Mouse (Mus musculus): ENCODE data around the gene Pou2f1. TPM values are rescaled to one million over a fixed set of nuclear protein-coding genes. Genes with fewer than 3 reads are reported as not detected.
A peak's percentile ranks its signal among the peaks of the same experiment; 100 is the strongest.

Gene Pou2f1
- polyA plus RNA-seq, 1 experiment = 19.2 TPM

- Histone ChIP-seq H3K36me3 (ENCODE audit: control insufficient read depth, insufficient read depth, low read length) (no peaks in the 10 kb centered on the region), H3K27me3 (ENCODE audit: control insufficient read depth, insufficient read depth, low read length) (no peaks in the 10 kb centered on the region), H3K27ac (ENCODE audit: control insufficient read depth, insufficient read depth, low read depth, low read length) (no peak overlapping the region), H3K4me3 (ENCODE audit: control insufficient read depth, low read depth, low read length) (peak overlapping the region; percentile 72), H3K4me1 (ENCODE audit: control insufficient read depth, insufficient read depth, low read length) (peaks cover 2% of the 10 kb centered on the region)
- TF ChIP-seq CTCF (IDR thresholded peaks at IDR 0.05; ENCODE audit: control insufficient read depth, insufficient read depth, insufficient replicate concordance, low read depth, low read length) (no peak), POLR2A (IDR thresholded peaks at IDR 0.05; ENCODE audit: control insufficient read depth, low read depth, low read length) (no peak)
Observed at GRCm38 (mm10) chr1:165864864-165865795, 137.3 kb downstream of the Pou2f1 start.

DNA sequence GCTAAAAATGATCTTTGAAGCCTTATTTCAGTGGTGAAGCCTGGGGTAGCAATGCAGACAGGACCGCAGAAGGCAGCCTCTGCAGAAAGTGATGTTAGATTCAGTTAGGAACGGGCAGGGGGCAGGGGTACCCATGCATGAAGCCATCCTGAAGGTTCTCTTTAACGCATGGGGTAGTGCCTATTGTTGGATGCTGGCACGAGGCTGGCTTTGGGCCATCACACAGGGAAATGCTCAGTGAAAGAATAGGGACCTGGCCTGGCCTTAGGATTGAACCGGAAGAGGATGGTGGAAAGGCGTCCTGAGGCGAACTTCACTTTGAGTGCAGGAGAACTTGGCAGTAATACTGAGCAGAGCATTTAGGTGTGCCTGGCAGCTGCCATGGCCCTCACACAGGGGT, 140.4 kb downstream of the Pou2f1 start:
- TF ChIP-seq POLR2A (IDR thresholded peaks at IDR 0.05; ENCODE audit: control insufficient read depth, low read depth, low read length) = no peak
- no peak for TF ChIP-seq CTCF (IDR thresholded peaks at IDR 0.05; ENCODE audit: control insufficient read depth, insufficient read depth, insufficient replicate concordance, low read depth, low read length)
- Histone ChIP-seq H3K27ac (ENCODE audit: control insufficient read depth, insufficient read depth, low read depth, low read length) (no peak overlapping the region), H3K4me1 (ENCODE audit: control insufficient read depth, insufficient read depth, low read length) (no peaks in the 10 kb centered on the region; the same call in 1 of the 2 replicates), H3K27me3 (ENCODE audit: control insufficient read depth, insufficient read depth, low read length) (no peaks in the 10 kb centered on the region), H3K36me3 (ENCODE audit: control insufficient read depth, insufficient read depth, low read length) (no peaks in the 10 kb centered on the region), H3K4me3 (ENCODE audit: control insufficient read depth, low read depth, low read length) (no peak overlapping the region)

GRCm38 (mm10) chr1:165861235-165861609, 141.3 kb downstream of the Pou2f1 start:
- no peak for TF ChIP-seq CTCF (IDR thresholded peaks at IDR 0.05; ENCODE audit: control insufficient read depth, insufficient read depth, insufficient replicate concordance, low read depth, low read length)
- no peak for TF ChIP-seq POLR2A (IDR thresholded peaks at IDR 0.05; ENCODE audit: control insufficient read depth, low read depth, low read length)
- no peak overlapping the region for H3K27ac ChIP-seq (ENCODE audit: control insufficient read depth, insufficient read depth, low read depth, low read length)
- H3K36me3 ChIP-seq (ENCODE audit: control insufficient read depth, insufficient read depth, low read length) = no peaks in the 10 kb centered on the region
- H3K4me3 ChIP-seq (ENCODE audit: control insufficient read depth, low read depth, low read length) = no peak overlapping the region
- H3K27me3 ChIP-seq (ENCODE audit: control insufficient read depth, insufficient read depth, low read length) = no peaks in the 10 kb centered on the region
- no peaks in the 10 kb centered on the region for H3K4me1 ChIP-seq (ENCODE audit: control insufficient read depth, insufficient read depth, low read length)

GRCm38 (mm10) chr1:165860373-165861234, 141.9 kb downstream of the Pou2f1 start:
- TF ChIP-seq CTCF (IDR thresholded peaks at IDR 0.05; ENCODE audit: control insufficient read depth, insufficient read depth, insufficient replicate concordance, low read depth, low read length) (no peak), POLR2A (IDR thresholded peaks at IDR 0.05; ENCODE audit: control insufficient read depth, low read depth, low read length) (no peak)

GRCm38 (mm10) chr1:165858356-165858755, 144.1 kb downstream of the Pou2f1 start:
- Histone ChIP-seq H3K27ac (ENCODE audit: control insufficient read depth, insufficient read depth, low read depth, low read length) (no peak overlapping the region), H3K4me3 (ENCODE audit: control insufficient read depth, low read depth, low read length) (no peak overlapping the region), H3K27me3 (ENCODE audit: control insufficient read depth, insufficient read depth, low read length) (no peaks in the 10 kb centered on the region), H3K36me3 (ENCODE audit: control insufficient read depth, insufficient read depth, low read length) (no peaks in the 10 kb centered on the region), H3K4me1 (ENCODE audit: control insufficient read depth, insufficient read depth, low read length) (no peaks in the 10 kb centered on the region)
- TF ChIP-seq CTCF (IDR thresholded peaks at IDR 0.05; ENCODE audit: control insufficient read depth, insufficient read depth, insufficient replicate concordance, low read depth, low read length) (peak; percentile 18; the same call in 1 of the 2 replicates), POLR2A (IDR thresholded peaks at IDR 0.05; ENCODE audit: control insufficient read depth, low read depth, low read length) (no peak)

More at GRCm38 (mm10) chr1:165860373-165861234, 141.9 kb downstream of the Pou2f1 start:
- no peak overlapping the region for H3K27ac ChIP-seq (ENCODE audit: control insufficient read depth, insufficient read depth, low read depth, low read length)
- no peaks in the 10 kb centered on the region for H3K4me1 ChIP-seq (ENCODE audit: control insufficient read depth, insufficient read depth, low read length)
- H3K36me3 ChIP-seq (ENCODE audit: control insufficient read depth, insufficient read depth, low read length) = no peaks in the 10 kb centered on the region
- no peaks in the 10 kb centered on the region for H3K27me3 ChIP-seq (ENCODE audit: control insufficient read depth, insufficient read depth, low read length)
- no peak overlapping the region for H3K4me3 ChIP-seq (ENCODE audit: control insufficient read depth, low read depth, low read length)

DNA sequence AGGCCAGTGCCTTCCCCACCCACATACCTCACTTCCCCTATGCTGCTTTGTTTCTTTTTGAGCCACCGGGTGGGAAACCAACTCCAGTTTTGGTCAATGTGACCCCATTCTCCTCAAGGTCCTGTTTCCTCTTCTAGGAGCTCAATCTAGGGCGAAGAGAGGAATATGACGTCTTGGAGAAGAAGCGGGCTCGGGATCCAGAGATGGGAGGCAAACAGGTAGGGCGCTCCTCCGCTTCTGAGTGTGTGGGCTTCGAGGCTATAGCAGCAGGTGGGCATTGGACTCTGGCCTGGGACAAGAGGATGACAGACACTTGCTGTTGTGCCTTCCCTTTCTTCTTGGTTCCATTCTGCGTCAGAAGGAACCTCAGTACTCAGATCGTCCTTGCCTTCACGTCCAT, 145.2 kb downstream of the Pou2f1 start:
- H3K27ac ChIP-seq (ENCODE audit: control insufficient read depth, insufficient read depth, low read depth, low read length) = no peak overlapping the region
- TF ChIP-seq CTCF (IDR thresholded peaks at IDR 0.05; ENCODE audit: control insufficient read depth, insufficient read depth, insufficient replicate concordance, low read depth, low read length) = no peak
- TF ChIP-seq POLR2A (IDR thresholded peaks at IDR 0.05; ENCODE audit: control insufficient read depth, low read depth, low read length) = no peak
- H3K4me3 ChIP-seq (ENCODE audit: control insufficient read depth, low read depth, low read length) = no peak overlapping the region
- H3K27me3 ChIP-seq (ENCODE audit: control insufficient read depth, insufficient read depth, low read length) = no peaks in the 10 kb centered on the region
- no peaks in the 10 kb centered on the region for H3K4me1 ChIP-seq (ENCODE audit: control insufficient read depth, insufficient read depth, low read length)
- H3K36me3 ChIP-seq (ENCODE audit: control insufficient read depth, insufficient read depth, low read length) = no peaks in the 10 kb centered on the region
